Mouse (Mus musculus) telencephalon, adult 2 months (tissue): Measurements from ENCODE around the gene Ttll2.
"Not testable (repeated sequence)": the region's sequence is repeated elsewhere in the genome, so short reads cannot be mapped to it uniquely, and the experiment has no call there.

Experiments
- DNase-seq: peaks from one replicate; pipeline ENCODE4 v3.0.0-alpha.2; 2011; ENCODE audit warnings: low read depth, low spot score

The Ttll2 gene

GRCm38 (mm10) chr17:7365615-7366014 is 13.1 kb upstream of the Ttll2 start:
- DNase-seq, result not testable (repeated sequence)

GRCm38 (mm10) chr17:7360749-7361465 is 8.4 kb upstream of the Ttll2 start:
- DNase-seq, result not testable (repeated sequence)

GRCm38 (mm10) chr17:7359806-7360205 is 7.3 kb upstream of the Ttll2 start:
- DNase-seq, result not testable (repeated sequence)

- DNase-seq, result not testable (repeated sequence)
Measured at GRCm38 (mm10) chr17:7348765-7349164, 3.7 kb downstream of the Ttll2 start.

- not testable (repeated sequence) for DNase-seq
Measured at GRCm38 (mm10) chr17:7337381-7337780, 15.1 kb downstream of the Ttll2 start.

- DNase-seq, result not testable (repeated sequence)
Measured at GRCm38 (mm10) chr17:7332745-7333144, 19.8 kb downstream of the Ttll2 start.

GRCm38 (mm10) chr17:7326415-7326814 is 26.1 kb downstream of the Ttll2 start:
- not testable (repeated sequence) for DNase-seq

- DNase-seq, result not testable (repeated sequence)
Measured at GRCm38 (mm10) chr17:7324346-7324745, 28.1 kb downstream of the Ttll2 start, which contains the start of gene Tcp10a. Gene Tcp10a, plus strand, starts transcription at chr17:7324646.

- not testable (repeated sequence) for DNase-seq
Measured at GRCm38 (mm10) chr17:7319789-7320188, 32.7 kb downstream of the Ttll2 start.

- not testable (repeated sequence) for DNase-seq
Measured at GRCm38 (mm10) chr17:7315693-7316382, 36.7 kb downstream of the Ttll2 start.

GRCm38 (mm10) chr17:7306278-7307196 is 46.0 kb downstream of the Ttll2 start:
- DNase-seq, result not testable (repeated sequence)
